Mouse (Mus musculus): ENCODE measurements at regions not wholly inside any gene's neighbourhood (a gene's known extent, or its start where the extent isn't known, plus 50 kb on each side); places are given as distances from the start of the nearest gene placed in this dataset.
A peak's percentile ranks its signal among the peaks of the same experiment; 100 is the strongest.
"Not testable (repeated sequence)": the region's sequence is repeated elsewhere in the genome, so short reads cannot be mapped to it uniquely, and the experiment has no call there.

DNA sequence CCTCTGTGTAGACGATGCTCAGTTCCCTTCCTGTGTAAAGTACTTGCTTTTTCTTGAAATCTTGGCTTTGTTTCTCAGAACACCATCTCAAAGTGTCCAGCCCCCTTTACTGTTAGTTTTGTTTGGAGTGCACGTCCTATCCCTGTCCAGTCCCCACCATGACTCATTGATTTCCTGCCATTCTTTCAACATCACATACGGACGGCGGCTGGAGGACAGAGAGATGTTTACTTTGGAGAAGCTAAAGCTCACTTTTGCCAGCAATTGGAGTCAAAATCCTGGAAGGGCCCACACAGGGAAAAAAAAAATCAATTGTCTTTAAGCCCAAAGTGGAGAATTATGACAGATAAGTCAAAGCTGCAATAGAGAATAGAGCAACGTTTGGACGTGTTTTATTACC lies 51.8 kb downstream of the Gm5426 start:
- DNase-seq = peak; percentile 66 to 73

DNA sequence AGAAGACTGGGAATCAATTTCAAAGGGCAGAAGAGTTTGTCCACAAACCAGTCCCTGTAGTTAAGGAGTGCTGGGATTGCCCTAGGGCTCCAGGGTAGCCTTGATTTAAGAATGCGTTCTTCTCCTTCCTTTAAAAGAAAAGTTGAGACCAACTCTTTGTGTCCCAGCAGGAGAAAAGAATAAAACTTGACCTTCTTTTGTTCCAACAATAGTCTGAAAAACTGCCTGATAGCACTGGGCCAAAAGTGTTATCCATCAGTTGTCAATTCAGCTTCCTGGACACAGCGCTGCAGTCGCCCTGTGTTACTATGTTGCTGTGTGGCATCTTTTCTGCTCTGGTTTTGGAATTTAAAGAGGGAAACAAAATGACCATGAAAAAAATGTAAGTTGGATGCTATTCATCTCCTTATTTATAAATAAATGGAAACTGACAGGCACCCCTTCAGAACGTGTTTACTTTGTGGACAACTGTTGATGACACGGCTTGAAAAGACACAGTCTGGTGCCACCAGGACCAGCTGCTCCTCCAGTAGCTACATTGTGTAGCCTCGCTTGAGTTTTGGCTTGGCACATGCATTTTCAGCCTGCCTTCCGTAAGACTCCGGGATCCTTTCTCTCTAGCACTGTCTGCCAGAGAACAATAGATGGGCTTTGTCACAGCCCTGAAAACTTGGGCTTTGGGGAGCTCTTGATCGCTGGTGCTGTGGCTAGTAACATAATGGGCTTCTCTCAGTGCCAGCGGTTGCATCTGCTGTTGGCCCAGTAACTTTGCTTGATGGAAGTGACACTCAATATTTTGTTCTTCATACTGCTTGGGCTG lies 54.0 kb downstream of the Gm5426 start:
- peak; percentile 43 to 77 for DNase-seq

DNA sequence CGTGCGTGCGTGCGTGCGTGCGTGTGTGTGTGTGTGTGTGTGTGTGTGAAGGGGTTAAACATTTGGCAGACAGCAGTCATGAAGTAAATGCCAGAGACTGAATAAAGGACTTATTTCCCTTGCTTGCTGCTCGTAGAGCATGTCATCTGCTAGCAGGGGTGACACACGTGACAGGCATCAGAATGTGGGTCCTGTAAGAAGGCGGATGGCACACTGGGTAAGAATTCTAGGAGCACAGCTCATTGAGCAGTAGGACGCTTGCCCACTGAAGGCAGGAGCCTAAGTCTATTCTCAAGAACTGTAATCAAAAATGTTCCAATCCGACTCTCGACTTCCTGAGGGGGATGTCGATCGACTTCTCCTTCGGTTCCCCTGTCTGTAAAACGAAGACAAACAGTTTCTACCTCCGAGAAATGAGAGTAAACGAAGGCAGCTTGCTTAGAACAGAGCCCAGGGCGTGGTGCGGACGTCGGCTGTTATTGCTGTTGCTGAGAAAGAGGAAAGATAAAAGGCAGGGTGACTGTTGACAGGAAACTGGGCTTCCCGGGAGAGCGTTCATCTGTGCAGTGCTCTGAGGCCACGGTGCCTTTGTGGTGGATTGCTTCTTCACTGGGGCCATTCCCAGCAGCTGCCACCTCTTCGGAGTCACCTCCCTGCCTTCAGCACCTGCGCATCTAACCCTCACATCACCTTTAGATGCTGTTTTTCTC lies 64.7 kb downstream of the Gm5426 start:
- peak; percentile 61 to 67 for DNase-seq

DNA sequence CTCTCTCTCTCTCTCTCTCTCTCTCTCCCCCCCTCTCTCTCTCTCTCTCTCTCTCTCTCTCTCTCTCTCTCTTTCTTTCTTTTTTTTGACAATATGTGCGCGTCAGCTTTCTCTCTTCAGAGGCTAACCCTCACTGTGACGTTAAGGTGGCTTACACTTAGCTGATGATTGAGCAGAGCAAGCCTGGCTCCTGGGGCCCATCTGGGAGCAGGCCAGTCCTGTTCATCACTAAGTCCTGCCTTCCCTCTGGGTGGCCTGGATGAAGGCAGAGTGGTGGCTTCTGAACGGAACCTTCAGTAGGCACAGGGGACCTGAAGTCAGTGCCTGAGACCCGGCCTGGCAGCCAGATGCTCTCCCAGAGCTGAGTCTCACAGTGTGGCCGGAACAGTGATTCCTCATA lies 65.5 kb downstream of the Gm5426 start:
- DNase-seq = no peak

DNA sequence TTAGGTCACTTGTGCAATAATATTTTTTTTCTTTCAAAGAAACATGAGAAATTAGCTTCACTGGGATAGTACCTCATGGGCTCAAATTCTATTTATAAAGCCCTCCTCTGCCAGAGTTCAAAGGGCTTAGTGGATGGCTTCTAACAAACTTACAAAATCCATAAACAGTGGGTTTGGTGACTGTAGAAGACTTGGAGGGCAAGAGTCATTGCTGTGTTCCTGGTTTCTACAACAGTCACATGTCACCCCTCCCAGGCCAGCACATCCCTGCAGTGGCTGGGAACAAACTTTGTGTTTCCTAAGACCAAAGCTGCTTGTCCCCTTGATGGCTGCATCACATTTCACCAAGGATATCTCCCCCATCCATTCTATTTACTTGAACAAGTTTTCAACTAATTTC lies 66.5 kb downstream of the Gm5426 start:
- no peak for DNase-seq

DNA sequence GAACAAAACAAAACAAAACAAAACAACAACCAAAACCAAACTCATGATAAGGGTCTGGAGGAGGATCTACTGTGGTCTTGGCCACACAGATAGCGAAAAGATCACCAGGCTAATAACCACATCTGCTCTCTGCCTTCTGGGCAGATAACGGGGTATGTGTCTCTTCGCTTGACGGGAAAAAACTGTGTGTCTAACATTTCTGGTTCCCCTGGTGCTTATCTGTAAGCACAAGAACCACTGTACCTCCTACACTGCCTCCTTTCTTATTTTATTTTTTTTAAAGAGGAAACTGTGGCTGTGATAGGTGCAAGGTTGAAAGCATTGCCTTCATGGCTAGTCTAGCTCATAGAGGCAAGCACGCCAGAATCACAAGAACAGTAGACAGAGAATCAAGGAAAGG lies 67.8 kb downstream of the Gm5426 start:
- DNase-seq = no peak

DNA sequence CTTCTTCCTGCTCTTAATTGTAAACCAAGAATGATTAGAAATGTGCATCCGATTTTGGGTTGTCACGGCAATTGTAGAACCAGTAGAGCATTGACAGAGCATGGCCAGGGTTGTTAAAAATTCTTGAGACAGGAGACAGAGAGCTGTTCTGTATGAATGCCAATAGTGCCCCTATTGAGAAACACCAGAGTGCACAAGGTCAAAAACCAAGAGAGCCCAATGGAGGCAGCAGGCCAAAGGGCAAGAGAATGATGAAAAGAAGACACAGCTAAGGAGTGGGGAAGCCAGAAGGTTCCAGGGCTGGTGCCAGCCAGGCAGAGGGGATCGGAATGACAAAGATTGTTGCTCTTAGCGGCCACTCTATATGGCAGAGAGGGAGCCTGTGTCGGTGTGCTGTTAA lies 72.8 kb downstream of the Gm5426 start:
- no peak for DNase-seq

DNA sequence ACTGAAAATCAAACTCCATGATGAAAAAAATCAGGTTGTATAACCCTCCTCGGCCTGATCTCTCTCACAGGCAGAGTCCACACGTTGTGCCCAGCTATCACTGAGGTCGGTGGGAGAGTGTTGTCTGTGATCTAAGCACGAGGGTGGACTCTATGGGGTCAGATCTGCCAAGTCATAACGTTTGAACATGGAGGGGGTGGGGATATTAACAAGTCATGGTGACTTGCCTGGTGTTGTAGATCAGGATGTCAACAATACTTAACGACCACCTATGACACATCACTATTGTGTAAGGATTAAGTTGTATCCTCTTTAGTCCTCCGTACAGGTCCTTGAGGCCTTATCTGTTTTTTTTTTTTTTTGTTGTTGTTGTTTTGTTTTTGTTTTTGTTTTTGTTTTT lies 74.8 kb downstream of the Gm5426 start:
- no peak for DNase-seq

DNA sequence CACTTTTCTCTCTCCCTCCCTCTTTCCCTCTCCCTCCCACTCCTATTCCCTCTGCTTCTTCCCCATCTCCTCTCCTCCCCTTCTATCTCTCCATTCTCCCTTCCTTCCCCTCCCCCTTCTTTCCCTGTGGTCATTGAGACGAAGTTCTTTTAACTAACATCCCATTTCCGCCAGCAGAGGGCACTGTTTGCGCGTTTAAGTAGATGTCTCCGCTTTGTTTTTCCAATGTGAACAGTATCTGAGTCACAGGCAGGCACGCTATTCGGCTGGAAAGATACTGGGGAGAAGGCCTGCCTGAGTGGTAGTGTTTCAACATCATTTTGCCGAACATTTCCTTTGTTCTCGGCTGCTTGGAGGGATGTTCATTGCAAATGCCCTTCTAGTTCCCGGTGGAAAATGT lies 77.5 kb downstream of the Gm5426 start:
- DNase-seq = peak; percentile 81 to 92

DNA sequence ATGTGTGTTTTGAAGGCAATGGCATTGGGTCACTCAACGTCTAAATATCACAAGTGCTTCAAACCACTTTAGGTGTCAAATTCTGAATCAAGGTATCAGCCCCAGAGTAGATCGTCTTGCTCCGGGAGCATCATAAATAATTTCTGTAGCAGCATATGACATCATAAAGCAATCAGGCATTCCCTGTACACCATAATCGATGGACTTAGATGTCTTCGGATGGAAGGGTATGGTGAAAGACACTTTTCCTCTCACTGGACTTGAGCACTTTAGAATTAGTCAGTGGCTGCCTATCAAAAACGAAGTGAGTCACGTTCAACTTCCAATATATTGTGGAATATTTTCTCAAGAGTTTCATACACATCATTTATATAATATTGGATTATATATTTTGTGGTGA lies 77.9 kb downstream of the Gm5426 start:
- DNase-seq = no peak

DNA sequence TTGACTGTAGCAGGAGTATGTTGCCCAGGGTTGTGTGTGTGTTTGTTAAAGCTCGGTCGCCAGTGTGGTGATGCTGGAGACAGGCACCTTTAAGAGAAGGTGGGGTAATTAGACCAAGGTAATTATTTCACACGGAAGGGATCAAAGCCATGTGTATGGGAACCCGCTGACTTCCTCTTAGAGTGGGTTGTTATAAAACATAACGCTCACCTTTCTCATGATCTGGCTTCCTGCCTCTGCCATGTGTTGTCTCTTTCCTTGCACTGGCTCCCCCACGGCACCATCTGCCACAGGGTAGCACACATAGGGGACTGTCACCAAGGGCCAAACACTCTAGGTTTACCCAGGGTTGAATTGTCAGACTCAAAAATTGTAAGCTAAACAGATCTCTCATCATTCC lies 78.5 kb downstream of the Gm5426 start:
- no peak for DNase-seq

DNA sequence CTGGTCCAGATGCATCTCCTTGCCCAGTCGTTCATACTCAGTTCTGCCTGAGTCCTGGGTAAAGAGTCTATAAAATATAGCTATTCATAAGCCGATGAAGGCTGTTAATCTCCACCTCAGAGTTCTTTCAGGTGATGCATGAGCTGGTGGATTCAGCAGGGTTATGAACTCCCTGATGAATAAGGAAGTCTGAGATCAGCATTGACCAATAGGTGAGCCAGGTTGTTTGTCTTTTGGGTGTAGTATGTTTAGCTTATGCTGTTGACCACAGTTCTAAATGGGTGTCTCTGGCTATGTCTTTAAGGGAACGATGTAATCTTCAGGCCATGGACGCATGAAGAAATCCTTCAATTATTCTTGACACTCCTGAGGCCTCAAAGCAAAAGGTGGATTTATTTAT lies 84.3 kb downstream of the Gm5426 start:
- DNase-seq = no peak

DNA sequence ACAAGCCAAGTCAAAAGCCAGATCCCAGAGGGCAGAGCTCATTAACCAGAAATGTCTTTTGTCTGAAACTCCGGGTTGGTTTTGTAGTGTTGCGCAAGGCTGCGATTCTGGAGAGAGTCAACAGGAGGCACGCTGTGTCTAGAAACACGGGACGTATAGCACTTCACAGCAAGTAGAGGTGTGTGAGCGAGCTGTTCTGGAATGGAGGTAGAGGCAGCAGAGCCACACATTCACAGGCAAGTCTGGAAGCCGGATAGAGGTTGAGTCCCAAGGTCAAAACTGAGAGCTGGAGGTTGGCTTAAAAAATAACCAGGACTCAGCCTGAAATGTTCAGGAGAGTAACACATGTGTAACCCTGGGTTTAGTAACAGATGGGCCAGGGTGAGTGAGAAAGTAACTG lies 94.0 kb downstream of the Gm5426 start:
- peak; percentile 44 to 60 for DNase-seq

DNA sequence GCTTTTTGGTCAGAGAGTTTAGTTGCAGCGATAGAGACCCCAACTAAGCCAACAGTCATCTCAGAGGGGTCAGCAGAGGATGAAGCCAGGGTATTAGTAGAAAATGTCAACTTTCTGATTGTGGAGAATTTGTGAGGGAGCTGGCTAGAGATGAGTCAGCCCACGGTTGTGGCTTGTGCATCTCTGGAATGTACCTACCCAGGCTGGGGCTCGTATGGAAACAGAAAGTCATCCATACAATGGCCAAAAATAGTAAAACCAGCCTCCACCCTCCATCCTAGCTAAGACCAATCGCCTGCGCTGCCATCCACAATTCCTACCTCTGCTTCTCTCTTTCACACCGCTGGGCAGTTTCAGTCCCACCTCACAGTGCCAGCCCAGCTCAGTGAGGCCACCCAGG lies 94.9 kb downstream of the Gm5426 start:
- no peak for DNase-seq

DNA sequence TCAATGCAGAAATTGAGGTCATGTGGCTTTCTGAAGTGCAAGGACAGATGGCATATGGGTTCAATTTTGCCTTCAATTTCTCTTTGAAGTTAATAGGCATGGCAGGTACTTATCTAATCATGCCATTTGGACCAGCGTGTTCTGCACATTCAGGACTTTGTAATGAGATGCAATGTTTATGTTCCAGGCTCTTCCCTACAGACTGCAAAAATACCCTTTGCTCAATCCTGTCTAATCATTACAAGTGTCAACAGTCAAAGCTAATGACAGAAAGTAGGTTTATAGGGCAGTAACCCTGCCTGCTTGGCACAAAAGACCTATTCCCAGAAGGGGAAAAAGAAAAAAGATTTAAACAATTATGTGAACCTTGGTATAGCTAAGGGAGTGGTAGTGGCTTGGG lies 96.5 kb downstream of the Gm5426 start:
- no peak for DNase-seq

DNA sequence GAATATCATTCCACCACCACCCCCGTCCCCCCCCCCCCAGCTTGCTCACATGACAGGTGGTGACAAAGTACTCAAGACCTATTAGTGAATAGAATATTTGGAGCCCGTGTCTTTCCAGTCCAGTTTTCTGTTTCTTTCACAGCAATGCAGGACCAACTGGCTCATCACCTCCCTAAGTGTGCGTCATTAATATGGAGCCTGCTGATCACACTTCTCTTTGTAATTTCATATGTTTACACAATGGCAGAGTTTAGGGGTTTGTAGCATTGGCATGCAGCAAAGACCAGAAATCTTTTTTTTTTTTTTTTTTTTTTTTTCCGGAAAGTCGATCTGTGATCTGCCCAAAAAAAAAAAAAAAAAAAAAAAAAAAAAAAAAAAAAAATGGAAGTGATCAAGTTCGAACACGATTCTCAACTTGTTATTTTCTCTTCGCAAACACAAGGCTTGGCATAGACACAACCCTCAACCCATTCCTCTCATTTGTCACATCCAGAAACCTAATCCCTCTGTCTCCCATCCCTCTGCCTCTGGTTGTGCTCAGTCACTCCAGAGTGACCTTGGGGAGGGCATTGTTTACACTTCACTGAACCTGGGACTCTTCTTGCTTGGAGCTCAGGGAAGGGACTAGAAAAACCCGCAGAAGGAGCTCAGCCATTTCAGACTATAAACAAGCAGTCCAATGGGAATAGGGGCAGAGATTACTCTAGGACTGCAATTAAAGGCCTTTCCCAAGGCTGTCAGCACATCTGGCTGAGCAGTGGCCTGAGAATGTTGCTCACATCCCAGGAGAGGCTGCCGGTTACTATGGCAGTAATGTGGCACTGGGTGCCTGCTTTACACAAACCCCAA lies 98.4 kb downstream of the Gm5426 start:
- no peak for DNase-seq

DNA sequence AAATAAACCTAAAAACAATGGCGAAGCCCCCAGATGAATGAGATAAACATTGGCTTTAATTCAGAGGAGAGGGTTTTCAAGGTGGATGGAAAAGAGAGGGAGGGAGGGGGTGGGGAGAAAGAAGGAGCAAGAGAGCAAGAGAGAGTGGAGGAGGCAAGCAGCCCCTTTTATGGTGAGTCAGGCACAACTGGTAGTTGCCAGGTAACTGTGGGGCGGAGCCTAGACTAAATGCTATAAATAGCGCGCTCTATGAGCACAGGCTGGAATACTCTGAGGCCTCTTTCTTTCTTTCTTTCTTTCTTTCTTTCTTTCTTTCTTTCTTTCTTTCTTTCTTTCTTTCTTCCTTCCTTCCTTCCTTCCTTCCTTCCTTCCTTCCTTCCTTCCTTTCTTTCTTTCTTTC lies 99.6 kb downstream of the Gm5426 start:
- DNase-seq = not testable (repeated sequence)

DNA sequence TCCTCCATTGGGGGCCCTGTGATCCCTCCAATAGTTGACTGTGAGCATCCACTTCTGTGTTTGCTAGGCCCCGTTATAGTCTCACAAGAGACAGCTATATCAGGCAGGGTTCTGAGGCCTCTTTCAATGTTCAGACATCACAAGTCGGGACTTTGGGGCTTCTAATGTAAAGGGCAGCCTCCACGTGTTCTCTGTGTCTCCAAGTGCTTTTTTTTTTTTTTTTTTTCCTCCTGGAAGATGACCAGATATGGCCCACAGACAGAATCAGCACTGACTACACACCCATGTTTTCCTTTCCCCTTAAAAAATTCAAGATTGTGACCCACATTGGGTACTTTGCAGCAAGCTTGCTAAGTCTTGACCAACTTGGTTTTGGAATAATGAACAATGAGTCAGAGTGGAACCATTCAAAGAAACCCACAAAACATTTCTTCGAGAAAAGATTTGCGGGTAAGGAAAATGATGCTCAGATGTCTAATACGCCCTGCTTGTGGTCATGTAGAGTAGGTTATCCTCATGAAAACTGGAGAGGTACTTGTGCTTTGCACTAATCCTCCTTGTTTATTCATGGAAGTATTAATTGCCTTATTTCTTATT lies 100.5 kb downstream of the Gm5426 start:
- DNase-seq = no peak

DNA sequence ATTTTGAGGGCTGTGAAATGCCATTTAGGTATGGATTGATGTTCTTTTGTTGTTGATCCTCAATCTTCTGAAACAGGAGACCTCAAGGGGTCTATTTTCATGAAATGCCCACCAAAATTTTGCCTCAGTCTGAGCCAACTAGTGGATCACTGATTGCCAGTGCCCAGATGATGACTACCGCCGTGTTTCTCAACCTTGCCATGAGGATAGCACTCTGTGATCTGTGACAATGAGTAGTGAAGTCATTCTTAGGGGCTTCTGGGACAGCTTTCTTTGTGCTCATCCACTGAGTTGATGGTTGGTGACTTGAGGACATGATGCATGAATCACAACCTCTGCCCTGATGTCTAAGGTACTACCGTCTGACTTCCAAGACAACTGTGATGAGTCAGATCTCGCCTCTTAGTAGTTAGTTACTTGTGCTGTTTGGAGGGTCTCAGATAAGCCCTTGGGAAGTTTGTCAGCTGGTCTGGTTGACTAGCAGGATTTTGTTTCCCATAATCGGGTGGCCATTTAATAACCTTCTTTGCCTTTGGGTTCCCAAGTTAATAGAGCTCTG lies 101.2 kb downstream of the Gm5426 start:
- no peak for DNase-seq

DNA sequence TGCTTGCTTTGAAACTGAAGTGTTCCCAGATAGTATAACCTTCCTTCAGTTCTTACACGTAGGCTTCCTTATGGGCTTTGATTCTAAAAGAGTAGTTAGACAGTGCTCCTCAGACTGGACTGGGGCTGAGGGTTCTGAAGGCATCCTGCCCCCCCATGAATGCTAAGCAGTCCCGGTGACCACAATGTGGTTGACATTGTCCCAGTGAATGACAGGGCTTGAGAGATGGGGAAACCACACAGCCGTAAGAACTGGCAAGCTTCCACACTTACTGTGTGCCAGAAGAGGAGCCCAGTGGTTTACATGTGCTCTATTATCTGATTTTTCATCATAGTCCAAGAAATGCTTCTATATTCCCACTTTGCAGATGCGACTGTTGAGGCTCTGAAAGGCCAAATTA lies 101.8 kb downstream of the Gm5426 start:
- peak in 1 of 2 experiments; percentile 16 for DNase-seq

DNA sequence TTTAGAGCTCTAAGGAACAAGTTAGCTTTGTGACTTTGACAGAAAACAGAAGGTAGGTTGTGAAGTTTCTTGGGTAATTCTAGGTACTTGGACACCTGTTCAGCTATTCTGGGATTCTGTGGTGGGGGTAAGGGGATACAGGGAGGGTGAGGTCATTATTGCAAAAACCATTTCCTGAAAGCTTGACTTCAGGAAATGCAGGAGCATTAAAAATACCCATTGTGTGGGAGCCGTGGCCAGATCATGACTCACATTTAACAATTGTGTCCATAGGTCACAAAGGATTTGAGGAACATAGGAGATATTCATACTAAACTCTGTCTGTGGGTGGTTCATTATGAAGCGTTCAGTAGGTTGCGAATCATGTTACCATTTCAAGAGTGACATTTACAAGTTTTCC lies 102.4 kb downstream of the Gm5426 start:
- peak in 1 of 2 experiments; percentile 13 for DNase-seq

DNA sequence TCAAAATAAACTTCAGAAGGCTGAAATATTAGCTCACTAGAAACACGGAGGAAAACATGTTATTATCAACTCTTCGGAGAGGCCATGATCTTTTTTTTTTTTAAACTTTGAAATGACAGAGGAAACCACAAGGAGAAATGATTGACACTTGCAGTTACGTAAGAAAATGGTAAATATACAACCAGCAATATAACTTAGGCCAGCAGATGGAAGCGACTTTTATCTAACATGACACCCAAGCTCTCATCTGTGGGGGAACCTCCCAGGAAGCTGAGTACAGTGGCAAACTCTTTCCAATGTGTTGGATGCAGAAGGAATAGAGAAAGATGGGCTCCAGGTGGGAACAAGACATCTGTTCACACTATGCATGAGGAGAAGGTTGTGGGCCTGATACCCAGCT lies 104.2 kb downstream of the Gm5426 start:
- DNase-seq = no peak

DNA sequence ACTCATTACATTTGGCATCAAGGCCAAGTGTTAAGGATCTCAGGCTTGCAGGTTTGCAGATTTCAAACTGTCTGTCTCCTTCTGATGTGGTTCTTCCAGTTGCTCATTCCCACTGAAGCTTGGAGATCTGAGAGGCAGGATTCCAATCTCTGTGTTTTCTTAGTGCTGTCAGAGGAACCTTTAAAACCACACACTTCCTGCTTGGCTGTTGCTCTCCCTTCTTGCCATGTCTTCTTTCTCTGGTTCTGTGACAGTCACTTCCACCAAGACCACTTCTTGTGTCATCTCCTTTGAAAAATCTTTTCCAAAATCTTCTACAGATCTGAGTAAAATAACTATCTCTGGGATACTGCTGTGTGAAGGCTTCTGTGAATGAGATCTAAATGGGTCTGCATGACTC lies 117.3 kb downstream of the Gm5426 start:
- DNase-seq = no peak

All from lung, postnatal 4 days (tissue).